Mouse (Mus musculus) forebrain, embryonic 13.5 days (tissue): ENCODE data around the gene Mbd3. TPM values are rescaled to one million over a fixed set of nuclear protein-coding genes. Genes with fewer than 3 reads are reported as not detected.
A peak's percentile ranks its signal among the peaks of the same experiment; 100 is the strongest.

Source experiments
- ATAC-seq: fragments of 200-750 bp; cut with Nextera tagmentation; 2 replicates; pipeline ENCODE4 v1.8.0; 2017
- H3K27ac ChIP-seq: fragments of 300-500 bp; sonication (generic); 2 replicates; pipeline ENCODE4 v1.5.1; 2015; ENCODE audit warnings: inconsistent platforms, mild to moderate bottlenecking, moderate library complexity
- H3K27me3 ChIP-seq: fragments of 300-500 bp; sonication (generic); 2 replicates; pipeline ENCODE4 v1.6.1; 2015; ENCODE audit warnings: mild to moderate bottlenecking, inconsistent platforms
- H3K36me3 ChIP-seq: fragments of 300-500 bp; sonication (generic); 2 replicates; pipeline ENCODE4 v1.6.1; 2015; ENCODE audit warnings: mild to moderate bottlenecking, inconsistent platforms; ENCODE audit not compliant: poor library complexity, severe bottlenecking
- H3K4me1 ChIP-seq: fragments of 300-500 bp; sonication (generic); 2 replicates; pipeline ENCODE4 v1.6.1; 2015; ENCODE audit warnings: inconsistent platforms
- H3K4me2 ChIP-seq: fragments of 300-500 bp; sonication (generic); 2 replicates; pipeline ENCODE4 v1.6.1; 2015; ENCODE audit warnings: inconsistent platforms, mild to moderate bottlenecking, moderate library complexity
- H3K4me3 ChIP-seq: fragments of 300-500 bp; sonication (generic); 2 replicates; pipeline ENCODE4 v1.5.1; 2015; ENCODE audit warnings: mild to moderate bottlenecking, inconsistent platforms
- H3K9ac ChIP-seq: fragments of 300-500 bp; sonication (generic); 2 replicates; pipeline ENCODE4 v1.6.1; 2015; ENCODE audit warnings: mild to moderate bottlenecking, inconsistent platforms
- H3K9me3 ChIP-seq: fragments of 300-500 bp; sonication (generic); replicated peaks from 2 replicates; pipeline ENCODE4 v1.6.1; 2016; ENCODE audit warnings: inconsistent platforms
- WGBS: fragments of 180-500 bp; shearing (Covaris S2); methylation state at CpG from one replicate; pipeline ENCODE4 v1.1.7; 2015; 5-methylcytosine and 5-hydroxymethylcytosine counted together
- polyA plus RNA-seq: library from polyadenylated mRNA; unstranded; fragments of >200 nt; fragmentation: Nextera tagmentation; extraction: Ambion mirVana; gene quantifications from 2 replicates; pipeline ENCODE4 v1.2.1, GENCODE M21; 2015

Mbd3 gene
- polyA plus RNA-seq, 1 experiment from 2014 or later: 304 TPM

GRCm38 (mm10) chr10:80389185-80389708, 10.1 kb downstream of the Mbd3 start:
- Histone ChIP-seq H3K36me3 (peaks cover 58% of the 10 kb centered on the region), H3K9ac (no peak overlapping the region), H3K27me3 (no peaks in the 10 kb centered on the region), H3K9me3 (no peaks in the 10 kb centered on the region), H3K4me3 (no peak overlapping the region), H3K4me2 (no peak overlapping the region), H3K4me1 (peaks cover 24% of the 10 kb centered on the region), H3K27ac (no peak overlapping the region)
- WGBS: 80% methylated on average over 4 of the region's 4 CpGs
- ATAC-seq: no peak

GRCm38 (mm10) chr10:80388731-80389130, 10.6 kb downstream of the Mbd3 start:
- peaks cover 29% of the 10 kb centered on the region for H3K4me1 ChIP-seq
- 51% methylated on average over 2 of the region's 2 CpGs for WGBS
- H3K27ac ChIP-seq: no peak overlapping the region
- H3K9ac ChIP-seq: no peak overlapping the region
- no peaks in the 10 kb centered on the region for H3K9me3 ChIP-seq
- H3K27me3 ChIP-seq: no peaks in the 10 kb centered on the region
- H3K4me2 ChIP-seq: peak overlapping the region; percentile 89; the same call in 1 of the 2 replicates
- H3K4me3 ChIP-seq: no peak overlapping the region; the same call in 1 of the 2 replicates
- H3K36me3 ChIP-seq: peaks cover 58% of the 10 kb centered on the region
- no peak for ATAC-seq

- Histone ChIP-seq H3K36me3 (peaks cover 58% of the 10 kb centered on the region), H3K27ac (peak within 1 kb of the TSS; percentile 99), H3K4me2 (peak within 1 kb of the TSS; percentile 97), H3K9me3 (no peaks in the 10 kb centered on the region), H3K4me3 (peak within 1 kb of the TSS; percentile 99), H3K4me1 (peaks cover 38% of the 10 kb centered on the region), H3K27me3 (no peaks in the 10 kb centered on the region), H3K9ac (peak within 1 kb of the TSS; percentile 100)
- WGBS: 0% methylated on average over 3 of the region's 61 CpGs
- peak; percentile 31; the same call in 1 of the 2 replicates for ATAC-seq
Measured at GRCm38 (mm10) chr10:80387522-80387959, 11.8 kb downstream of the Mbd3 start, which contains the start of gene Mex3d. TSS of gene Mex3d (minus strand) at chr10:80387659.

- Histone ChIP-seq H3K9me3 (no peaks in the 10 kb centered on the region), H3K4me3 (peak overlapping the region; percentile 99), H3K4me2 (peak overlapping the region; percentile 97), H3K27ac (peak overlapping the region; percentile 99), H3K4me1 (peaks cover 38% of the 10 kb centered on the region), H3K9ac (peak overlapping the region; percentile 100), H3K36me3 (peaks cover 58% of the 10 kb centered on the region), H3K27me3 (no peaks in the 10 kb centered on the region)
- ATAC-seq: no peak
- WGBS: 0% methylated on average over 76 of the region's 94 CpGs
Measured at GRCm38 (mm10) chr10:80386735-80387471, 12.4 kb downstream of the Mbd3 start.

GRCm38 (mm10) chr10:80385811-80386734, 13.3 kb downstream of the Mbd3 start:
- under 1% methylated on average over 34 of the region's 34 CpGs for WGBS
- ATAC-seq: peak; percentile 75
- Histone ChIP-seq H3K4me3 (peak overlapping the region; percentile 99), H3K4me1 (peaks cover 38% of the 10 kb centered on the region), H3K9me3 (no peaks in the 10 kb centered on the region), H3K27me3 (no peaks in the 10 kb centered on the region), H3K27ac (peak overlapping the region; percentile 99), H3K4me2 (peak overlapping the region; percentile 97), H3K36me3 (peaks cover 58% of the 10 kb centered on the region), H3K9ac (peak overlapping the region; percentile 100)

- peak overlapping the region; percentile 97 for H3K4me2 ChIP-seq
- no peaks in the 10 kb centered on the region for H3K27me3 ChIP-seq
- H3K9ac ChIP-seq: peak overlapping the region; percentile 100
- peak overlapping the region; percentile 99 for H3K27ac ChIP-seq
- ATAC-seq: peak; percentile 20
- H3K9me3 ChIP-seq: no peaks in the 10 kb centered on the region
- peak overlapping the region; percentile 99 for H3K4me3 ChIP-seq
- peaks cover 38% of the 10 kb centered on the region for H3K4me1 ChIP-seq
- H3K36me3 ChIP-seq: peaks cover 56% of the 10 kb centered on the region
- WGBS: 3% methylated on average over 7 of the region's 7 CpGs
Measured at GRCm38 (mm10) chr10:80385310-80385709, 14.0 kb downstream of the Mbd3 start.

GRCm38 (mm10) chr10:80384709-80385108, 14.6 kb downstream of the Mbd3 start:
- Histone ChIP-seq H3K4me3 (peak overlapping the region; percentile 99), H3K27me3 (no peaks in the 10 kb centered on the region), H3K9ac (peak overlapping the region; percentile 100), H3K36me3 (peaks cover 56% of the 10 kb centered on the region), H3K9me3 (no peaks in the 10 kb centered on the region), H3K4me1 (peaks cover 38% of the 10 kb centered on the region), H3K27ac (peak overlapping the region; percentile 99), H3K4me2 (peak overlapping the region; percentile 97)
- WGBS: 74% methylated on average over 7 of the region's 7 CpGs
- no peak for ATAC-seq

GRCm38 (mm10) chr10:80384115-80384639, 15.2 kb downstream of the Mbd3 start:
- H3K4me1 ChIP-seq: peaks cover 38% of the 10 kb centered on the region
- peak overlapping the region; percentile 99 for H3K4me3 ChIP-seq
- no peaks in the 10 kb centered on the region for H3K27me3 ChIP-seq
- WGBS: 87% methylated on average over 4 of the region's 4 CpGs
- H3K27ac ChIP-seq: peak overlapping the region; percentile 99; the same call in 1 of the 2 replicates
- ATAC-seq: no peak
- no peaks in the 10 kb centered on the region for H3K9me3 ChIP-seq
- peaks cover 60% of the 10 kb centered on the region for H3K36me3 ChIP-seq
- H3K9ac ChIP-seq: peak overlapping the region; percentile 100
- H3K4me2 ChIP-seq: peak overlapping the region; percentile 97

GRCm38 (mm10) chr10:80383431-80383830, 15.9 kb downstream of the Mbd3 start:
- H3K9ac ChIP-seq: peak overlapping the region; percentile 100
- peaks cover 34% of the 10 kb centered on the region for H3K4me1 ChIP-seq

GRCm38 (mm10) chr10:80382641-80383365, 16.5 kb downstream of the Mbd3 start:
- Histone ChIP-seq H3K4me3 (peak overlapping the region; percentile 99), H3K4me2 (peak overlapping the region; percentile 97), H3K36me3 (peaks cover 61% of the 10 kb centered on the region), H3K9ac (peak overlapping the region; percentile 100), H3K27ac (no peak overlapping the region), H3K27me3 (no peaks in the 10 kb centered on the region), H3K9me3 (no peaks in the 10 kb centered on the region), H3K4me1 (peaks cover 28% of the 10 kb centered on the region)
- 90% methylated on average over 7 of the region's 7 CpGs for WGBS
- no peak for ATAC-seq

More at GRCm38 (mm10) chr10:80383431-80383830, 15.9 kb downstream of the Mbd3 start:
- peaks cover 61% of the 10 kb centered on the region for H3K36me3 ChIP-seq
- peak overlapping the region; percentile 97 for H3K4me2 ChIP-seq
- no peaks in the 10 kb centered on the region for H3K27me3 ChIP-seq
- no peaks in the 10 kb centered on the region for H3K9me3 ChIP-seq
- no peak for ATAC-seq
- H3K4me3 ChIP-seq: peak overlapping the region; percentile 99
- 52% methylated on average over 4 of the region's 4 CpGs for WGBS
- H3K27ac ChIP-seq: no peak overlapping the region

- ATAC-seq: no peak
- Histone ChIP-seq H3K4me3 (no peak overlapping the region), H3K27ac (no peak overlapping the region), H3K36me3 (peaks cover 35% of the 10 kb centered on the region), H3K4me2 (no peak overlapping the region), H3K9me3 (no peaks in the 10 kb centered on the region), H3K27me3 (no peaks in the 10 kb centered on the region), H3K4me1 (no peaks in the 10 kb centered on the region), H3K9ac (no peak overlapping the region)
- 56% methylated on average over 10 of the region's 10 CpGs for WGBS
Measured at GRCm38 (mm10) chr10:80377716-80378115, 21.6 kb downstream of the Mbd3 start.
